Mouse (Mus musculus) thymus, adult 2 months (tissue): ENCODE data around the gene C2cd2l. TPM values are rescaled to one million over a fixed set of nuclear protein-coding genes. Genes with fewer than 3 reads are reported as not detected.
A peak's percentile ranks its signal among the peaks of the same experiment; 100 is the strongest.

Experiments
- DNase-seq: peaks from one replicate; pipeline ENCODE4 v3.0.0; 2021
- H3K27ac ChIP-seq: fragments of 200-500 bp; 2 replicates; pipeline ENCODE4 v1.5.1; 2012; ENCODE audit warnings: low read length, control low read depth; ENCODE audit not compliant: control insufficient read depth, insufficient read depth
- H3K27me3 ChIP-seq: fragments of 200-500 bp; 2 replicates; pipeline ENCODE4 v1.6.1; 2012; ENCODE audit warnings: mild to moderate bottlenecking, low read length, moderate library complexity, mixed read lengths; ENCODE audit not compliant: control insufficient read depth, insufficient read depth
- H3K36me3 ChIP-seq: fragments of 200-500 bp; 2 replicates; pipeline ENCODE4 v1.6.1; 2012; ENCODE audit warnings: mild to moderate bottlenecking, low read length, moderate library complexity; ENCODE audit not compliant: control insufficient read depth, insufficient read depth
- H3K4me1 ChIP-seq: fragments of 200-500 bp; replicated peaks from 2 replicates; pipeline ENCODE4 v1.6.1; 2012; ENCODE audit warnings: low read length; ENCODE audit not compliant: control insufficient read depth, insufficient read depth
- H3K4me3 ChIP-seq: fragments of 200-500 bp; 2 replicates; pipeline ENCODE4 v1.5.1; 2012; ENCODE audit warnings: mild to moderate bottlenecking, low read length, control low read depth, moderate library complexity; ENCODE audit not compliant: control insufficient read depth, insufficient read depth
- CTCF ChIP-seq: fragments of 200-500 bp; IDR thresholded peaks from 2 replicates; pipeline ENCODE4 v1.5.1; 2012; ENCODE audit warnings: mild to moderate bottlenecking, control low read depth, low read length, moderate library complexity, borderline replicate concordance; ENCODE audit not compliant: control insufficient read depth, poor library complexity, insufficient read depth; ENCODE audit errors: extremely low read depth
- POLR2A ChIP-seq: fragments of 200-500 bp; IDR thresholded peaks from 2 replicates; pipeline ENCODE4 v1.6.1; 2012; ENCODE audit warnings: mild to moderate bottlenecking, low read length, control low read depth, moderate library complexity; ENCODE audit not compliant: control insufficient read depth, poor library complexity, insufficient read depth; ENCODE audit errors: extremely low read depth
- WGBS: fragments of 180-500 bp; shearing (Covaris S2); methylation state at CpG from one replicate; pipeline ENCODE4 v1.1.7; 2018; 5-methylcytosine and 5-hydroxymethylcytosine counted together
- polyA plus RNA-seq: library from polyadenylated mRNA; depleted of rRNA; stranded (reverse); fragments of >200 nt; gene quantifications from 2 replicates; pipeline ENCODE4 v1.2.3, GENCODE M21; 2012

C2cd2l gene
- polyA plus RNA-seq, 1 experiment, result 110 TPM

GRCm38 (mm10) chr9:44314257-44314547 lies 5.9 kb downstream of the C2cd2l start:
- TF ChIP-seq CTCF (no peak), POLR2A (no peak)
- H3K4me1 ChIP-seq, result peaks cover 17% of the 10 kb centered on the region
- H3K27me3 ChIP-seq, result no peaks in the 10 kb centered on the region
- no peak for DNase-seq
- H3K36me3 ChIP-seq, result peaks cover 48% of the 10 kb centered on the region
- no peak overlapping the region for H3K27ac ChIP-seq
- H3K4me3 ChIP-seq, result no peak overlapping the region
- WGBS, result 93% methylated on average over 4 of the region's 4 CpGs

- DNase-seq, result no peak
- no peaks in the 10 kb centered on the region for H3K27me3 ChIP-seq
- H3K27ac ChIP-seq, result no peak overlapping the region
- H3K4me1 ChIP-seq, result peaks cover 12% of the 10 kb centered on the region
- 95% methylated on average over 19 of the region's 19 CpGs for WGBS
- no peak for TF ChIP-seq CTCF
- no peak overlapping the region for H3K4me3 ChIP-seq
- peaks cover 48% of the 10 kb centered on the region for H3K36me3 ChIP-seq
These were observed 6.4 kb downstream of the C2cd2l start for GRCm38 (mm10) chr9:44313476-44314256.

- 88% methylated on average over 27 of the region's 27 CpGs for WGBS
- no peak for TF ChIP-seq CTCF
- TF ChIP-seq POLR2A, result no peak
- peaks cover 48% of the 10 kb centered on the region for H3K36me3 ChIP-seq
- H3K27ac ChIP-seq, result no peak overlapping the region
- no peak overlapping the region for H3K4me3 ChIP-seq
- no peak for DNase-seq
- H3K27me3 ChIP-seq, result no peaks in the 10 kb centered on the region
- H3K4me1 ChIP-seq, result peaks cover 12% of the 10 kb centered on the region
These were observed 8.7 kb downstream of the C2cd2l start for GRCm38 (mm10) chr9:44311136-44312134.

- Histone ChIP-seq H3K27me3 (no peaks in the 10 kb centered on the region), H3K36me3 (peaks cover 42% of the 10 kb centered on the region), H3K27ac (no peak overlapping the region), H3K4me3 (no peak overlapping the region), H3K4me1 (peaks cover 15% of the 10 kb centered on the region)
- WGBS, result 92% methylated on average over 10 of the region's 10 CpGs
- TF ChIP-seq CTCF, result no peak
- TF ChIP-seq POLR2A, result no peak
- DNase-seq, result no peak
These were observed 9.3 kb downstream of the C2cd2l start for GRCm38 (mm10) chr9:44310750-44311135.

GRCm38 (mm10) chr9:44309756-44310155 lies 10.3 kb downstream of the C2cd2l start:
- TF ChIP-seq POLR2A (no peak), CTCF (no peak)
- Histone ChIP-seq H3K27me3 (no peaks in the 10 kb centered on the region), H3K36me3 (peaks cover 32% of the 10 kb centered on the region), H3K27ac (no peak overlapping the region), H3K4me1 (peaks cover 15% of the 10 kb centered on the region), H3K4me3 (no peak overlapping the region)
- 93% methylated on average over 3 of the region's 3 CpGs for WGBS
- no peak for DNase-seq

GRCm38 (mm10) chr9:44307248-44307647 lies 12.8 kb downstream of the C2cd2l start:
- DNase-seq, result peak; percentile 41
- 76% methylated on average over 2 of the region's 2 CpGs for WGBS
- TF ChIP-seq POLR2A (no peak), CTCF (no peak)
- Histone ChIP-seq H3K27ac (peak overlapping the region; percentile 93), H3K27me3 (no peaks in the 10 kb centered on the region), H3K4me3 (no peak overlapping the region), H3K4me1 (peaks cover 17% of the 10 kb centered on the region), H3K36me3 (peaks cover 13% of the 10 kb centered on the region)
